Mouse (Mus musculus): ENCODE data around the gene Slco2b1. TPM values are rescaled to one million over a fixed set of nuclear protein-coding genes. Genes with fewer than 3 reads are reported as not detected.

Gene Slco2b1
- polyA plus RNA-seq, 1 experiment from 2014 or later: 2.7 TPM

DNA sequence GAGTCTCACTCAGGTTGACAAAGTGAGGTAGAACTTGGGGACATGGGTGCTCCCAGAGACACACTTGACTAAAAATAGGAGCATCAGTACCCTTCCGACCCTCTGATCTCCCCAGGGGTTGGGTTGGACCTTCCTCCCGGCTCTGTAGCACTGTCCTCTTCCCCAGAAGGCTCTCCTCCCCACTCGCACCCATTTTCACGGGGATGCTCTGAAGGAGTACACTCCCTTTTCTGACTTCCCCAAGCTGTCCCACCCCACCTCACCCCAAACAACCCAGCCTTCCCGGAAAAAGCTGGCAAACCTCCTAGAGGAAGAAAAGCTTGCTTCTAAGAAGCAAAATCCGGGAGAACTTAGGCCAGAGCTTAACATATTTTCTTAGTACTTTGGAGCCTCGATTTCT is 20.3 kb downstream of the Slco2b1 start:
- no peaks in the 10 kb centered on the region for H3K9me3 ChIP-seq
- H3K4me2 ChIP-seq (replicated peaks): no peak overlapping the region
- H3K4me3 ChIP-seq (replicated peaks): no peak overlapping the region
- H3K9ac ChIP-seq: no peak overlapping the region
- 67% methylated on average over 7 of the region's 7 CpGs for WGBS
- H3K36me3 ChIP-seq: no peaks in the 10 kb centered on the region
- peaks cover 4% of the 10 kb centered on the region; the same call in 1 of the 2 replicates for H3K4me1 ChIP-seq (replicated peaks)
- H3K27ac ChIP-seq: no peak overlapping the region
- no peak for ATAC-seq
- H3K27me3 ChIP-seq (replicated peaks): no peaks in the 10 kb centered on the region

- WGBS: 62% methylated on average over 4 of the region's 4 CpGs
These were observed 27.1 kb downstream of the Slco2b1 start for GRCm38 (mm10) chr7:99684086-99684485.

GRCm38 (mm10) chr7:99680771-99681170 is 30.4 kb downstream of the Slco2b1 start:
- Histone ChIP-seq H3K27ac (no peak overlapping the region), H3K9ac (no peak overlapping the region), H3K4me1 (replicated peaks) (no peaks in the 10 kb centered on the region), H3K36me3 (no peaks in the 10 kb centered on the region), H3K27me3 (replicated peaks) (no peaks in the 10 kb centered on the region), H3K9me3 (no peaks in the 10 kb centered on the region), H3K4me2 (replicated peaks) (no peak overlapping the region), H3K4me3 (replicated peaks) (no peak overlapping the region)
- 0 out of 2 replicates have a peak, but pooled peaks have one; percentile 36 for ATAC-seq
- WGBS: 75% methylated on average over 5 of the region's 5 CpGs

More at GRCm38 (mm10) chr7:99684086-99684485, 27.1 kb downstream of the Slco2b1 start:
- Histone ChIP-seq H3K4me1 (replicated peaks) (no peaks in the 10 kb centered on the region), H3K9me3 (no peaks in the 10 kb centered on the region), H3K4me3 (replicated peaks) (no peak overlapping the region), H3K27ac (no peak overlapping the region), H3K36me3 (no peaks in the 10 kb centered on the region), H3K9ac (no peak overlapping the region), H3K27me3 (replicated peaks) (no peaks in the 10 kb centered on the region), H3K4me2 (replicated peaks) (no peak overlapping the region)
- ATAC-seq: no peak

- Histone ChIP-seq H3K4me1 (replicated peaks) (0 out of 2 replicates have a peak, but pooled peaks cover 10% of the 10 kb centered on the region), H3K36me3 (no peaks in the 10 kb centered on the region), H3K9ac (no peak overlapping the region), H3K9me3 (no peaks in the 10 kb centered on the region), H3K4me3 (replicated peaks) (no peak overlapping the region), H3K27ac (no peak overlapping the region), H3K4me2 (replicated peaks) (no peak overlapping the region), H3K27me3 (replicated peaks) (no peaks in the 10 kb centered on the region)
- ATAC-seq: no peak
- WGBS: 84% methylated on average over 3 of the region's 3 CpGs
These were observed 36.2 kb downstream of the Slco2b1 start for GRCm38 (mm10) chr7:99674890-99675289.

DNA sequence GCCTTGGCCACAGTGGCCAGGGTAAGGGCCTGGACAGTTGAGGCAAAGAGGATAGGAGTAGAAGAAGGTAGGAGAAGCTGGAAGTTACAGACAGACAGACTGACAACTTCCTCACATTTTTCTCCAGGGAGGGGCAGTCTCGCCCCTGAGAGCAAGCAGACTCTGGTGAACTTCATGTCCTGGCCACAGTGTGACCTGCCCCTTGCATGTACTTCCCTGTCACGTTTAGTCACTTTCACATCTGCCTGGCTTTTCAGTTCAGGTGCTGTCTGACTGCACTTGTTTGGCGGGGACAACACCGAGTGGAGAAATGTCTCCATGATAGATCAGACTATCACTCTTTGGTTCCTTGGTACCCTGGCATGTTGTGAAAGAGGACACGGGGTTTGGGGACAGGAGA is 36.9 kb downstream of the Slco2b1 start:
- Histone ChIP-seq H3K4me1 (replicated peaks) (0 out of 2 replicates have a peak, but pooled peaks cover 10% of the 10 kb centered on the region), H3K9me3 (no peaks in the 10 kb centered on the region), H3K36me3 (no peaks in the 10 kb centered on the region), H3K9ac (no peak overlapping the region), H3K4me3 (replicated peaks) (no peak overlapping the region), H3K4me2 (replicated peaks) (no peak overlapping the region), H3K27ac (no peak overlapping the region), H3K27me3 (replicated peaks) (no peaks in the 10 kb centered on the region)
- 67% methylated on average over 5 of the region's 5 CpGs for WGBS
- no peak for ATAC-seq

- no peak overlapping the region for H3K4me3 ChIP-seq (replicated peaks)
- H3K4me1 ChIP-seq (replicated peaks): 0 out of 2 replicates have a peak, but pooled peaks cover 10% of the 10 kb centered on the region
- no peak overlapping the region for H3K27ac ChIP-seq
- H3K27me3 ChIP-seq (replicated peaks): no peaks in the 10 kb centered on the region
- no peaks in the 10 kb centered on the region for H3K36me3 ChIP-seq
- H3K4me2 ChIP-seq (replicated peaks): no peak overlapping the region
- H3K9ac ChIP-seq: no peak overlapping the region
- 64% methylated on average over 8 of the region's 8 CpGs for WGBS
- no peak for ATAC-seq
- no peaks in the 10 kb centered on the region for H3K9me3 ChIP-seq
These were observed 38.0 kb downstream of the Slco2b1 start for GRCm38 (mm10) chr7:99673188-99673587.

GRCm38 (mm10) chr7:99671544-99672435 is 39.4 kb downstream of the Slco2b1 start:
- H3K9me3 ChIP-seq: no peaks in the 10 kb centered on the region
- no peak overlapping the region for H3K27ac ChIP-seq
- H3K4me3 ChIP-seq (replicated peaks): no peak overlapping the region
- no peaks in the 10 kb centered on the region for H3K27me3 ChIP-seq (replicated peaks)
- 0 out of 2 replicates have a peak, but pooled peaks cover 10% of the 10 kb centered on the region for H3K4me1 ChIP-seq (replicated peaks)
- H3K36me3 ChIP-seq: no peaks in the 10 kb centered on the region
- no peak overlapping the region for H3K4me2 ChIP-seq (replicated peaks)
- ATAC-seq: peak; percentile 81
- H3K9ac ChIP-seq: no peak overlapping the region
- 58% methylated on average over 9 of the region's 9 CpGs for WGBS

- H3K4me3 ChIP-seq (replicated peaks): no peak overlapping the region
- no peaks in the 10 kb centered on the region for H3K27me3 ChIP-seq (replicated peaks)
- H3K4me2 ChIP-seq (replicated peaks): no peak overlapping the region
- 70% methylated on average over 4 of the region's 4 CpGs for WGBS
- H3K27ac ChIP-seq: no peak overlapping the region
- ATAC-seq: no peak
- no peak overlapping the region for H3K9ac ChIP-seq
- H3K4me1 ChIP-seq (replicated peaks): 0 out of 2 replicates have a peak, but pooled peaks cover 10% of the 10 kb centered on the region
- H3K36me3 ChIP-seq: no peaks in the 10 kb centered on the region
- H3K9me3 ChIP-seq: no peaks in the 10 kb centered on the region
These were observed 40.2 kb downstream of the Slco2b1 start for GRCm38 (mm10) chr7:99670915-99671314.

GRCm38 (mm10) chr7:99668802-99669201 is 42.3 kb downstream of the Slco2b1 start:
- H3K36me3 ChIP-seq: no peaks in the 10 kb centered on the region
- ATAC-seq: no peak
- 36% methylated on average over 4 of the region's 4 CpGs for WGBS
- no peaks in the 10 kb centered on the region for H3K27me3 ChIP-seq (replicated peaks)
- no peak overlapping the region for H3K27ac ChIP-seq
- no peak overlapping the region for H3K4me3 ChIP-seq (replicated peaks)
- no peak overlapping the region for H3K4me2 ChIP-seq (replicated peaks)
- no peaks in the 10 kb centered on the region for H3K9me3 ChIP-seq
- H3K9ac ChIP-seq: no peak overlapping the region
- peaks cover 23% of the 10 kb centered on the region; the same call in 1 of the 2 replicates for H3K4me1 ChIP-seq (replicated peaks)

DNA sequence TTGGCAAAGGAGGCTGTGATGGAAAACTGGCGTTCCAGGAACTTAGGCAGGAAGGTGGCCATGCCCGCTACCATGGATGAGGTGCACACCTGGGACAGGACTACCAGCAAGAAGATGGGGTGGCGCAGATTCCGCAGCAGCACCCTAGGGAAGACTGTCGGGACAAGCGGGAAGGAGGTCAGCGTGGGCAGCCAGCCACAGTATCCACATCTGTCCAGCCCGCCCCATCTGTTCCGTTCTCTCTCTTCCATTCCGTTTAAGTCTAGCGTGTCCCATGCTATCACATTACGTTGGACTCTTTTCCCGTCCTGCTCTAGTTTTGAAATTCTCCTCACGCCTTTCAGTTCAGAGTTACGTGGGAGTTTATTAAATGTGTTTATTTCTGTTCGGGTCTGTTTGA is 44.0 kb downstream of the Slco2b1 start:
- no peaks in the 10 kb centered on the region for H3K36me3 ChIP-seq
- no peak for ATAC-seq
- no peak overlapping the region for H3K9ac ChIP-seq
- 78% methylated on average over 16 of the region's 16 CpGs for WGBS
- H3K27me3 ChIP-seq (replicated peaks): no peaks in the 10 kb centered on the region
- H3K4me1 ChIP-seq (replicated peaks): peaks cover 19% of the 10 kb centered on the region; the same call in 1 of the 2 replicates
- H3K4me3 ChIP-seq (replicated peaks): no peak overlapping the region
- H3K9me3 ChIP-seq: no peaks in the 10 kb centered on the region
- no peak overlapping the region for H3K4me2 ChIP-seq (replicated peaks)
- no peak overlapping the region for H3K27ac ChIP-seq

GRCm38 (mm10) chr7:99665731-99666452 is 45.2 kb downstream of the Slco2b1 start:
- H3K4me2 ChIP-seq (replicated peaks): no peak overlapping the region

More at GRCm38 (mm10) chr7:99665731-99666452, 45.2 kb downstream of the Slco2b1 start:
- 84% methylated on average over 10 of the region's 10 CpGs for WGBS
- Histone ChIP-seq H3K4me1 (replicated peaks) (peaks cover 13% of the 10 kb centered on the region; the same call in 1 of the 2 replicates), H3K36me3 (no peaks in the 10 kb centered on the region), H3K9ac (no peak overlapping the region), H3K27ac (no peak overlapping the region), H3K27me3 (replicated peaks) (no peaks in the 10 kb centered on the region), H3K9me3 (no peaks in the 10 kb centered on the region), H3K4me3 (replicated peaks) (no peak overlapping the region)
- no peak for ATAC-seq

All from intestine, embryonic 15.5 days (tissue).